Mouse (Mus musculus) liver, adult 2 months (tissue): ENCODE data around the gene Tmem41b. TPM values are rescaled to one million over a fixed set of nuclear protein-coding genes. Genes with fewer than 3 reads are reported as not detected.

Experiments
- DNase-seq: peaks from one replicate; pipeline ENCODE4 v3.0.0-alpha.2; 2011; ENCODE audit warnings: low read depth, low spot score; ENCODE audit errors: extremely low read depth
- H3K27ac ChIP-seq: fragments of 200-500 bp; replicated peaks from 2 replicates; pipeline ENCODE4 v1.5.1; 2012; ENCODE audit warnings: low read depth, mild to moderate bottlenecking, control low read depth, inconsistent platforms, low read length; ENCODE audit not compliant: insufficient read depth
- H3K27me3 ChIP-seq: fragments of 200-500 bp; 2 replicates; pipeline ENCODE4 v1.6.1; 2012; ENCODE audit warnings: mild to moderate bottlenecking, moderate library complexity, low read length, inconsistent platforms; ENCODE audit not compliant: control insufficient read depth, insufficient read depth
- H3K36me3 ChIP-seq: fragments of 200-500 bp; 2 replicates; pipeline ENCODE4 v1.6.1; 2012; ENCODE audit warnings: low read length, inconsistent platforms; ENCODE audit not compliant: control insufficient read depth, insufficient read depth
- H3K4me1 ChIP-seq: fragments of 200-500 bp; 2 replicates; pipeline ENCODE4 v1.6.1; 2011; ENCODE audit warnings: low read length; ENCODE audit not compliant: control insufficient read depth, insufficient read depth
- H3K4me3 ChIP-seq: fragments of 200-500 bp; 2 replicates; pipeline ENCODE4 v1.5.1; 2011; ENCODE audit warnings: low read depth, mild to moderate bottlenecking, control low read depth, low read length, moderate library complexity; ENCODE audit not compliant: insufficient read depth
- H3K79me2 ChIP-seq: fragments of 200-500 bp; 2 replicates; pipeline ENCODE4 v1.6.1; 2012; ENCODE audit warnings: inconsistent platforms, mild to moderate bottlenecking, low read length, moderate library complexity; ENCODE audit not compliant: control insufficient read depth, insufficient read depth
- H3K9ac ChIP-seq: fragments of 200-500 bp; 2 replicates; pipeline ENCODE4 v1.6.1; 2012; ENCODE audit warnings: low read depth, mild to moderate bottlenecking, control low read depth, inconsistent platforms, low read length
- CTCF ChIP-seq: fragments of 200-500 bp; IDR thresholded peaks from 2 replicates; pipeline ENCODE4 v1.5.1; 2011; ENCODE audit warnings: low read depth, low read length, control low read depth
- POLR2A ChIP-seq: fragments of 200-500 bp; IDR thresholded peaks from 2 replicates; pipeline ENCODE4 v1.6.1; 2011; ENCODE audit warnings: low read length, control low read depth; ENCODE audit not compliant: insufficient read depth; ENCODE audit errors: extremely low read depth
- WGBS: fragments of 180-500 bp; shearing (Covaris S2); methylation state at CpG from one replicate; pipeline ENCODE4 v1.1.7; 2018; 5-methylcytosine and 5-hydroxymethylcytosine counted together
- polyA plus RNA-seq: library from polyadenylated mRNA; depleted of rRNA; stranded (reverse); fragments of >200 nt; gene quantifications from 2 replicates; pipeline ENCODE4 v1.2.3, GENCODE M21; 2012
- total RNA-seq: library from RNA; depleted of rRNA; stranded (reverse); fragments of >200 nt; gene quantifications from 2 replicates; pipeline ENCODE4 v1.2.3, GENCODE M21; 2014

Tmem41b gene
- total and polyA plus RNA-seq, 2 experiments = 21.6 to 43.1 TPM

DNA sequence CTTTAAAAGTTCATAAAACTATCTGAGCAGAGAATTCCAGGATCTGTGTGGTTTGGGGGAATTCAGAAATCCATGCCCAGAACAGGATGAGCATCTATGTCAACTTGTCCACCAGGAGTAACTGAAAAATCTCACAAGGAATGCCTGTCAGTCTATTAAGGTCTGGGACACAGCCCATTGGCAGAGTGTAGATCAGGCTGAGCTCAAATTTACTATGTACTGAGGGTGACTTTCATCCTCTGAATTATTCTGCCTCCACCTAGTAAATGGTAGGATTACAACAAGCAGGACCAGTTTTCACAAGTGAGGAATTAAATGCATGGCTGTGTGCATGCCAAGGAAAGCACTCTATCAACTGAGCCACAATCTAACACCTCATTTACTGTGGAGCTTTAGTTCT is 17.2 kb downstream of the Tmem41b start:
- no peak overlapping the region for H3K9ac ChIP-seq
- TF ChIP-seq POLR2A (no peak), CTCF (no peak)
- DNase-seq = no peak
- H3K36me3 ChIP-seq = peaks cover 8% of the 10 kb centered on the region
- H3K79me2 ChIP-seq = no peaks in the 10 kb centered on the region
- no peaks in the 10 kb centered on the region for H3K27me3 ChIP-seq
- H3K4me1 ChIP-seq = 0 out of 2 replicates have a peak, but pooled peaks cover 2% of the 10 kb centered on the region
- no peak overlapping the region for H3K27ac ChIP-seq
- H3K4me3 ChIP-seq = no peak overlapping the region

DNA sequence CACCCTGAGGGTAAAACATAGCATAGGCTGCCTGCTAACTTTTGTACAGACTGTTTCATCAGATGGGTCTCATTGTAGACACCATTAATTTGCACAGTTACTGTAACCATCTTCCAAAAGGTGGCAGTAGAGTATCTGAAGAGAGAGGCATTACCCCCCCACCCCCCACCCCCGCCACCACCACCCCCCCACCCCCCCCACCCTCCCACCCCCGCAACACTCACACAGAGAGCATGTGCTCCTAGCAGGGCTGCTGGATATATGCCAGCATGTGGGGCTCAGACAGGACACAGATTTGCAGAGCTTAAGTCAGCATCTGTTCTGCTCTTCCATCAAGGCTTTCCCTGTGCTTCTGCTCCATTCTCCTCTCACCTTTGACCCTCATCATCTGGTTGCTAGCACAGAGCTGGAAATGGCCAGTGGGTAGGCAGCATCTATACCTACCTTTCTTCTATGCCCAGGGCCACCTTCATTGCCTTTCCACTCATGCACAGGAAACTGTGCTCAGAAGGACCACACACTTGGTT is 17.7 kb downstream of the Tmem41b start:
- DNase-seq = no peak
- H3K4me1 ChIP-seq = 0 out of 2 replicates have a peak, but pooled peaks cover 2% of the 10 kb centered on the region
- H3K9ac ChIP-seq = no peak overlapping the region
- peaks cover 8% of the 10 kb centered on the region for H3K36me3 ChIP-seq
- WGBS = no CpG with 5 or more reads among the region's 2 CpGs
- TF ChIP-seq POLR2A (no peak), CTCF (no peak)
- H3K79me2 ChIP-seq = no peaks in the 10 kb centered on the region
- no peaks in the 10 kb centered on the region for H3K27me3 ChIP-seq
- no peak overlapping the region for H3K27ac ChIP-seq
- H3K4me3 ChIP-seq = no peak overlapping the region

DNA sequence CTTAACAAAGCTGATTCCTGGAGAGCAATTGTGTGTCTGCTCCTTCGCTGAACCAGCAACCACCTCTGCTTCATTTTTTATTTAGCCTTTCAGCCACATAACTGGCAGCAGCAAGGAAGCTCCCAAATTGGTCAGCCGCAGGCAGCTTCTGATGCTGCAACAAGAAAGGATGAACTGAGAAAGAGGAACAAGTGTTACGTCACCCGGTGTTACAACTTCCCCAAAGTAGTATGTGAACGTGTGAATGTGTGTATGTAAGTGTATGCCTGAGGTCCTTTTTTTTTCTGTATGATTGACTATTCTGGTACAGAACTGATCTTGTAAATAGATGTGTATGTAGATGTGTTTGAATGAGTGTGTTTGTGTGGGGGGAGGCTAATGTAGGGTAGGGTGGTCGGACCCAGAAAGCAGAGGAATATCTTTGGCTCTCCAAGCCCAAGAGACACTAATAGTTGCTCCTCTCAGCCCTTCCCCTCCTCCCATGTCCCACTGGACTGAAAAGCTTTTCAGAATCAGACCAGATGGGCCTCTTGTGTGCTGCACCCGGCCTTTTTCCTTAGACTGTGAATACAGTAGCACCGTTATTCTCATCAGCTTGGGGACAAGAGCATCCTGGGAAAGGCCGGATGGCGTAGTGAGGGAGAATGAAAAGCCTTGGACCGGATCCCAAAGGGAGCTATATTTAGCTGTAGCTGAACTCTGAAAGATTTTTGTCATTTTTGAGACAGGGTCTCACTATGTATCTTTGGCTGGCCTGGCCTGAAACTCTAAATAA is 18.7 kb downstream of the Tmem41b start:
- no peak overlapping the region for H3K9ac ChIP-seq
- H3K27ac ChIP-seq = no peak overlapping the region
- 80% methylated on average over 11 of the region's 11 CpGs for WGBS
- no peak for DNase-seq
- no peak overlapping the region for H3K4me3 ChIP-seq
- H3K79me2 ChIP-seq = no peaks in the 10 kb centered on the region
- no peaks in the 10 kb centered on the region for H3K27me3 ChIP-seq
- peaks cover 6% of the 10 kb centered on the region for H3K36me3 ChIP-seq
- 0 out of 2 replicates have a peak, but pooled peaks cover 2% of the 10 kb centered on the region for H3K4me1 ChIP-seq
- no peak for TF ChIP-seq CTCF

DNA sequence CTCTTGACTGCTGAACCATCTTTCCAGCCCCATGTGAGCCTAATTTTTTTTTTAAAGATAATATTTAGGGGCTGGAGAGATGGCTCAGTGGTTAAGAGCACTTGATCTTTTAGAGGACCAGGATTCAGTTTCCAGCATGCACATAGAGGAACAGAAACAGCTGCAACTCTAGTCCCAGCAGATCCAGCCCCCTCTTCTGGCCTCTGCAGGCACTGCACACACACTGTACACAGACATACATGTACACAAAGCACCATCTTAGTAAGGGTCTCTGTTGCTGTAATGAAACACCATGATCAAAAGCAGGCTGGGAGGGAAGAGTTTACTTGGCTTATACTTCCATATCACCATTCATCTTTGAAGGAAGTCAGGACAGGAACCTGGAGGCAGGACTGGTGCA is 21.1 kb downstream of the Tmem41b start:
- Histone ChIP-seq H3K4me3 (no peak overlapping the region), H3K27me3 (no peaks in the 10 kb centered on the region), H3K9ac (no peak overlapping the region), H3K4me1 (0 out of 2 replicates have a peak, but pooled peaks cover 2% of the 10 kb centered on the region), H3K36me3 (no peaks in the 10 kb centered on the region), H3K79me2 (no peaks in the 10 kb centered on the region), H3K27ac (no peak overlapping the region)
- no peak for DNase-seq
- TF ChIP-seq CTCF (no peak), POLR2A (no peak)

DNA sequence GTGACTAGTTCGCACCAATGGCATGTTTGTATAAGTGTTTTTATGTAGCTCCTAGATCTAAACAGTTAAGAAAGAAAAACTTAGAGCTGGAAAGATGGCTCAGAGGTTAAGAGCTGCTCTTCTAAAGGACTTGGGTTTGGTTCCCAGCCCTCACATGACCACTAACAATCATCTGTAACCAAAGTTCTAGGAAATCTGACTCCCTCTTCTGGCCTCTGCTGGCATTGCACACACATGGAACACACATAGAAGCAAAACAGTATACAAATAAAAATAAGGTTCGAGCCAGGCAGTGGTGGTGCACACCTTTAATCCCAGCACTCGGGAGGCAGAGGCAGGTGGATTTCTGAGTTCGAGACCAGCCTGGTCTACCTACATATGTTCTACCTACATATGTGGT is 23.0 kb downstream of the Tmem41b start:
- H3K36me3 ChIP-seq = no peaks in the 10 kb centered on the region
- no peak overlapping the region for H3K9ac ChIP-seq
- H3K27ac ChIP-seq = no peak overlapping the region
- 97% methylated on average over 4 of the region's 4 CpGs for WGBS
- no peak for TF ChIP-seq POLR2A
- no peak for TF ChIP-seq CTCF
- H3K4me1 ChIP-seq = peaks cover 3% of the 10 kb centered on the region; the same call in 1 of the 2 replicates
- H3K4me3 ChIP-seq = no peak overlapping the region
- DNase-seq = no peak
- no peaks in the 10 kb centered on the region for H3K27me3 ChIP-seq
- no peaks in the 10 kb centered on the region for H3K79me2 ChIP-seq

DNA sequence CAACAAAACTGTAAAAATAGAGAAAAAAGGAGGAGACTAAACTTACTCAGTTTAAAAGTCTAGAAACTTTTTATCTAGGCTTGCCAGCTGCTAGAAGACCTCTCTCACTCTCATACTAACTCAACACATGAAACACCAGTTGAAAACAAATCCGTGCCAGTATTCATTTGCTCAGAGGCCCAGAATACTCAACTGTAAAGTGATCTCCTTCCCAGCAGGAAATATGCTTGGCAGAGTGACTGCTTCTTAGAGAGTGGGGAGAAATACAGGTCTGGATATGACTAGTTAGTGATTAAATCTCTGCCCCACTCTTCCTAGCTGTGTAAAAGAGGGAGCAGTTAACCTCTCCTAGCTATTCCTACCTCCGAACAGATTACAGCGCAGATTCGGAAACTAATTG is 24.1 kb downstream of the Tmem41b start:
- Histone ChIP-seq H3K9ac (no peak overlapping the region), H3K27me3 (no peaks in the 10 kb centered on the region), H3K4me3 (no peak overlapping the region), H3K4me1 (peaks cover 9% of the 10 kb centered on the region; the same call in 1 of the 2 replicates), H3K36me3 (no peaks in the 10 kb centered on the region), H3K79me2 (no peaks in the 10 kb centered on the region; the same call in 1 of the 2 replicates), H3K27ac (no peak overlapping the region)
- no peak for DNase-seq
- WGBS = 83% methylated on average over 4 of the region's 4 CpGs
- TF ChIP-seq CTCF (no peak), POLR2A (no peak)
